Mouse (Mus musculus) stomach, postnatal 0 days (tissue): ENCODE measurements around the gene Pcgf6. TPM values are rescaled to one million over a fixed set of nuclear protein-coding genes. Genes with fewer than 3 reads are reported as not detected.
A peak's percentile ranks its signal among the peaks of the same experiment; 100 is the strongest.

Experiments
- ATAC-seq: fragments of 200-750 bp; cut with Nextera tagmentation; 2 replicates; pipeline ENCODE4 v1.8.0; 2017; ENCODE audit not compliant: low FRiP score, low TSS enrichment
- DNase-seq: peaks from one replicate; pipeline ENCODE4 v3.0.0-alpha.2; 2016; ENCODE audit warnings: low spot score
- H3K27ac ChIP-seq: fragments of 300-500 bp; sonication (generic); replicated peaks from 2 replicates; pipeline ENCODE4 v1.5.1; 2014; ENCODE audit warnings: mild to moderate bottlenecking, control low read depth
- H3K27me3 ChIP-seq: fragments of 300-500 bp; sonication (generic); 2 replicates; pipeline ENCODE4 v1.6.1; 2014; ENCODE audit warnings: low read length; ENCODE audit not compliant: control insufficient read depth, insufficient read depth
- H3K36me3 ChIP-seq: fragments of 300-500 bp; sonication (generic); 2 replicates; pipeline ENCODE4 v1.6.1; 2014; ENCODE audit warnings: low read length, mixed read lengths; ENCODE audit not compliant: control insufficient read depth, insufficient read depth
- H3K4me1 ChIP-seq: fragments of 300-500 bp; sonication (generic); replicated peaks from 2 replicates; pipeline ENCODE4 v1.6.1; 2014; ENCODE audit warnings: antibody characterized with exemption; ENCODE audit not compliant: control insufficient read depth, insufficient read depth
- H3K4me2 ChIP-seq: fragments of 300-500 bp; sonication (generic); replicated peaks from 2 replicates; pipeline ENCODE4 v1.6.1; 2014; ENCODE audit warnings: low read depth, mild to moderate bottlenecking, control low read depth, moderate library complexity
- H3K4me3 ChIP-seq: fragments of 300-500 bp; sonication (generic); 2 replicates; pipeline ENCODE4 v1.5.1; 2014; ENCODE audit warnings: low read depth, low read length, control low read depth
- H3K9ac ChIP-seq: fragments of 300-500 bp; sonication (generic); 2 replicates; pipeline ENCODE4 v1.6.1; 2014; ENCODE audit warnings: mild to moderate bottlenecking, low read length, control low read depth, mixed read lengths
- H3K9me3 ChIP-seq: fragments of 300-500 bp; sonication (generic); 2 replicates; pipeline ENCODE4 v1.6.1; 2016; ENCODE audit warnings: low read length; ENCODE audit not compliant: control insufficient read depth
- CTCF ChIP-seq: IDR thresholded peaks from 2 replicates; pipeline ENCODE4 v1.5.1; 2016; ENCODE audit warnings: antibody characterized with exemption, low read depth, mild to moderate bottlenecking, moderate library complexity
- EP300 ChIP-seq: optimal IDR thresholded peaks from 2 replicates; pipeline ENCODE3; 2016; ENCODE audit warnings: antibody characterized with exemption
- WGBS: fragments of 180-500 bp; shearing (Covaris S2); extraction: QIAGEN DNeasy Blood & Tissue Kit; methylation state at CpG from one replicate; pipeline ENCODE4 v1.1.7; 2014; 5-methylcytosine and 5-hydroxymethylcytosine counted together
- polyA plus RNA-seq: library from polyadenylated mRNA; unstranded; fragments of >200 nt; fragmentation: Nextera tagmentation; extraction: Ambion mirVana; gene quantifications from 2 replicates; pipeline ENCODE4 v1.2.1, GENCODE M21; 2015

Gene Pcgf6
- polyA plus RNA-seq, 1 experiment from 2014 or later, result 10.1 TPM

DNA sequence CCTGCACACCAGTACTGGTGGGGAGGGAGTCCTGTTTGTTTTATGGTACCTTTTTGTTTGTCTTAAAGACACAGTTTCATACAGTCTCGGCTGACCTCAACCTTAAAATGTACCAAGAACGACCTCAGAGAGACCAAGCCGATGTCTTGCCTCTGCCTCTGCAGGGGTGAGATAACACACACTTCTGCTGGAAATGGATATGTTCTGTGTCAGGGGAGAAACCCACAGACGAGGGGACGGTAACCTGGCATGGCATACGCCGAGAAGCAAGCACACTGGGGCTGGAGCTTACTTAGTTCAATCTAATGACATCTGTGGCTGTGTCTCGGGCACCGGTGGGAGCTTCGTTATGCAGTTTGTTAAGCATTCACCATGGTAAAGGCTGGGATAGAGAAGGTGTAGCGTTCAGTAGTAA lies 66.7 kb downstream of the Pcgf6 start:
- Histone ChIP-seq H3K27ac (peak overlapping the region; percentile 89), H3K36me3 (no peaks in the 10 kb centered on the region), H3K4me2 (no peak overlapping the region), H3K4me1 (no peaks in the 10 kb centered on the region), H3K9ac (no peak overlapping the region), H3K4me3 (no peak overlapping the region), H3K27me3 (no peaks in the 10 kb centered on the region), H3K9me3 (no peaks in the 10 kb centered on the region)
- TF ChIP-seq EP300, result no peak
- TF ChIP-seq CTCF, result no peak
- ATAC-seq (no peak), DNase-seq (peak; percentile 53)
- WGBS, result 28% methylated on average over 11 of the region's 11 CpGs

Other genes starting within 250 kb of the Pcgf6 start
- gene Ina, start 36.2 kb downstream of the Pcgf6 start, polyA plus RNA-seq, result 3.5 and 4.2 TPM in 2 replicates
- gene Nt5c2, start 35.8 kb downstream of the Pcgf6 start, polyA plus RNA-seq, result 59.4 and 70.9 TPM in 2 replicates
- 1.6 and 1.8 TPM in 2 replicates for gene Taf5, start 16.8 kb upstream of the Pcgf6 start, polyA plus RNA-seq
- 1,643 and 1,847 TPM in 2 replicates for gene Usmg5, start 39.7 kb upstream of the Pcgf6 start, polyA plus RNA-seq
- gene Pdcd11, start 39.9 kb upstream of the Pcgf6 start, polyA plus RNA-seq, result 4.2 TPM in 2 replicates
- 3.9 and 4.3 TPM in 2 replicates for gene Calhm2, start 87.4 kb upstream of the Pcgf6 start, polyA plus RNA-seq
- gene Calhm1, start 93.3 kb upstream of the Pcgf6 start, polyA plus RNA-seq, result not detected in 2 replicates
- gene Calhm3, start 106.9 kb upstream of the Pcgf6 start, polyA plus RNA-seq, result not detected in 2 replicates
- gene Neurl1a, start 127.9 kb upstream of the Pcgf6 start, polyA plus RNA-seq, result 3.9 TPM in 2 replicates